Mouse (Mus musculus) yolk sac, embryonic 10.5 days (tissue): ENCODE data around the gene 2900011O08Rik.
"Not testable (repeated sequence)": the region's sequence is repeated elsewhere in the genome, so short reads cannot be mapped to it uniquely, and the experiment has no call there.

ENCODE experiments used
- DNase-seq: peaks from one replicate; pipeline ENCODE4 v3.0.0-alpha.2; 2017; ENCODE audit warnings: low spot score

Gene 2900011O08Rik

GRCm38 (mm10) chr16:14066571-14066970 is 80.2 kb downstream of the 2900011O08Rik start:
- DNase-seq, result not testable (repeated sequence)

GRCm38 (mm10) chr16:14068701-14069100 is 82.3 kb downstream of the 2900011O08Rik start:
- DNase-seq, result not testable (repeated sequence)

GRCm38 (mm10) chr16:14070471-14071169 is 84.2 kb downstream of the 2900011O08Rik start:
- no peak for DNase-seq

GRCm38 (mm10) chr16:14082925-14083324 is 96.5 kb downstream of the 2900011O08Rik start:
- DNase-seq, result no peak

GRCm38 (mm10) chr16:14088249-14088648 is 101.8 kb downstream of the 2900011O08Rik start:
- DNase-seq, result no peak

GRCm38 (mm10) chr16:14089296-14089695 is 102.9 kb downstream of the 2900011O08Rik start:
- DNase-seq, result no peak

GRCm38 (mm10) chr16:14091771-14092170 is 105.4 kb downstream of the 2900011O08Rik start:
- no peak for DNase-seq

- DNase-seq, result no peak
Measured at GRCm38 (mm10) chr16:14105891-14106290, 119.5 kb downstream of the 2900011O08Rik start.

GRCm38 (mm10) chr16:14109651-14110230 is 123.3 kb downstream of the 2900011O08Rik start:
- no peak for DNase-seq

GRCm38 (mm10) chr16:14110922-14111321 is 124.5 kb downstream of the 2900011O08Rik start:
- no peak for DNase-seq

GRCm38 (mm10) chr16:14112133-14112532 is 125.7 kb downstream of the 2900011O08Rik start:
- DNase-seq, result no peak

- DNase-seq, result no peak
Measured at GRCm38 (mm10) chr16:14112742-14113141, 126.3 kb downstream of the 2900011O08Rik start.

GRCm38 (mm10) chr16:14117299-14117698 is 130.9 kb downstream of the 2900011O08Rik start:
- no peak for DNase-seq

- no peak for DNase-seq
Measured at GRCm38 (mm10) chr16:14120941-14121340, 134.5 kb downstream of the 2900011O08Rik start.

- DNase-seq, result no peak
Measured at GRCm38 (mm10) chr16:14121563-14121962, 135.2 kb downstream of the 2900011O08Rik start.

- no peak for DNase-seq
Measured at GRCm38 (mm10) chr16:14122586-14122985, 136.2 kb downstream of the 2900011O08Rik start.

GRCm38 (mm10) chr16:14123901-14124300 is 137.5 kb downstream of the 2900011O08Rik start:
- no peak for DNase-seq

- DNase-seq, result no peak
Measured at GRCm38 (mm10) chr16:14124709-14125108, 138.3 kb downstream of the 2900011O08Rik start.

GRCm38 (mm10) chr16:14125253-14125652 is 138.8 kb downstream of the 2900011O08Rik start:
- no peak for DNase-seq

GRCm38 (mm10) chr16:14128977-14129376 is 142.6 kb downstream of the 2900011O08Rik start:
- DNase-seq, result no peak

GRCm38 (mm10) chr16:14130796-14131195 is 144.4 kb downstream of the 2900011O08Rik start:
- no peak for DNase-seq

GRCm38 (mm10) chr16:14131376-14131775 is 145.0 kb downstream of the 2900011O08Rik start:
- DNase-seq, result no peak

- DNase-seq, result no peak
Measured at GRCm38 (mm10) chr16:14131838-14132237, 145.4 kb downstream of the 2900011O08Rik start.

GRCm38 (mm10) chr16:14135014-14135413 is 148.6 kb downstream of the 2900011O08Rik start:
- DNase-seq, result no peak
